Mouse (Mus musculus) B cell, adult 2 months (primary cell): Measurements from ENCODE around the gene Mapk1ip1.

Experiments
- DNase-seq, 2 experiments: peaks; one replicate each; pipeline ENCODE4 v3.0.0; 2022

Mapk1ip1 gene

DNA sequence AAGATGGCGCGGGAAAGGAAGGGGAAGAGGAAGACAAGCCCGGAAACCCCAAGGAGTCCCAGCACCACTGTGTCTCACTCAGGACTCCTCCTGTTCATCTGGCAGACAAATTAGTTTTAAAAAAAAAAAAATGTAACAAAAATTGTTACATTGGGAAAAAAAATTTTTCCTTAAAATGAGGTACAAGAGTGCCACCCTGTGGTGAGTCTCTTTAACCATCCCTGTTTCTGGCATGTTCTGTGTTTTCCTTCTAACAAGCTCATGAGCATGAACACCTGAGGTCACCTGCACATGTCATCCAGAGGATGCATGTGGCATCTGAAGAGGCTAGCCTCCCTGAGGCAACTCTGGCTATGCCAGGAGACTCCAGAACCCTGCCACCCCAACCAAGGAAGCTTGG is 11.0 kb downstream of the Mapk1ip1 start:
- no peak for DNase-seq

DNA sequence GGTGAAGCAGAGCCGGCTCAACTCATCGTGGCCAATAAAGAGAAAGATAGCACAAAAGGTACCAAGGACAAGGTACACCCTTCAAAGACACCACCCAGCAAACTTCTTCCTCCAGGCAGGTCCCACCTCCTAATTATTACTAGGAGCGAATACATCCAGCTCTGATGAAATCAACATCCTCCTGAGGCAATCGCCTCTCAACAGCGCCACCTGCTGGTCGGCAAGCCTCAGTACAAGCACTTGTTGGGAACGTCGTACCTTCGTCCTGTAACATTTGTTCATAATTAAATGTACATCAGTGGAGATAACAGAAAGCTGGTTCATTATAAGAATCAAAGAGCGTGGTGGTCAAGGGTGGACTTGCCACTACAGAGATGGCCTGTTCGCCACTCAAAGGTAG is 18.3 kb downstream of the Mapk1ip1 start:
- peak; percentile 73 to 76 for DNase-seq

DNA sequence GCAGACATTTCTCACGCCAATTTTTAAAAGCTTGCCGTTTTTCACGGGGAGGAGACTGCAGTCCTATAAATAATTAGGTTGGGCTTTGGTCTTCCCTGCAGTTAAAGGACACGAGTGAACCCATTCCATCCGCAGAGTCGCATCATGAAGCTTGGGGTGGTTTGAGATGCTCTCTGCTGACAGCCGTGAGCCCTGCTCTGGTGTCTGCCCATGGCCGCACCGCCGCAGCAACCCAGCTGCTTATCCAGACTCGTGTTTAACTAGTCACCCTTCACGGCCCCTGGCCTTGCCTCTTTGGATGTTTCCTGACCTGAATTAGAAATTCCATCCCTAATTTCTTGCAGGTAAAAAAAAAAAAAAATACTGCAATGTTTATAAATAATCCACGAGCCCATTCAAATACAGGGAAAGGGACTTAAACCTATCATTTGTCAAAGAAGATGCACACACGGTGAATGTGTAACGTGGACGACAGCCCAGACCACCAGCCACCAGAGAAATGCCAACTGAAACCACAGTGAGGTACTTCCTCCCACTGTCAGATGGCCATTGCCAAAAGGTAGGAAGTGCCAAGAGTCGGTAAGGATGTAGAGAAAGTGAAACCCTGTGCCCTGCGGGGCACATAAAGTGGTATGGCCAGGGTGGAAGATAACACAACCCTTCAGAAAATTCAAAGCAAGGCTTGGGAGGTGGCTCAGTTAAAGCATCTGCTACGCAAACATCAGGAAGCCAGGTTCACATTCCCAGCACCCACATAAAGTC is 20.9 kb downstream of the Mapk1ip1 start:
- DNase-seq = no peak

DNA sequence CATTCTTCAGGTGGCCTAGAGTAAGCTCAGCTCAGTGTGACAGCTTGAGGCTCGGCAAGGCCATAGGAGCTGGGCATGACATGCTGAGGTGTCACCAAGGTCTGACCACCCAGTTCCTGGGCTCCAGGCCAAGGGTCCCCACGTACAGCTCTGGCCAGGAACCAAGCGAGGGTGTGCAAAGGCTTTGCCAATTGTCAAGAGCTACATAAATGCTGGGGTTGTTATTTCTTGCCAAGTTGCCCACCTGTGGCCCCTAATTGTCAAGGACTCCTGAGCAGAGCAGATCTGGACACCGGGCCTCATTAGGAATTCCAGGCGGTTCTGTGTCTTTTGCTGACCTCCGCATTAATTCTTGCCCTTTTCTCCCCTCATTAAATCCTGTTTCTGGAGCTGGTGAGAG is 21.6 kb downstream of the Mapk1ip1 start:
- no peak for DNase-seq

DNA sequence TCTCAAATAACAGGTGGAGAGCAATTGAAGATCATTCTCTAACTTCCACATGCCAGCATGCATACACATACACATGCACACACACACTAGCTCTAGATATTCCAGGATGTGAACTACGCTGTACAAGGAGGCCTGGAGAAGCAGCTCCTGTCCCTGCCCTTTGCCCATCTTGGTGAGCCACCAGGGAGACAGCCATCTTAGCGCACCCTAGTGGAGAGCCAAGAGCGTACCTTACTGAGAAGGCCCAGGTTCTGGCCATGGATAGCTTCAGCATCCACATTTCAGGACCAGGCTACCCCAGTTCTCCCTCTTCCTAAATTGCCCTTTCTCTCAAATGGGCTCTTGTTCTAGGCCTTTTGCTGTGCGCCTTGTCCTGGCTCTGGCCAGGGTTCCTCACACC is 27.8 kb downstream of the Mapk1ip1 start:
- DNase-seq = no peak

DNA sequence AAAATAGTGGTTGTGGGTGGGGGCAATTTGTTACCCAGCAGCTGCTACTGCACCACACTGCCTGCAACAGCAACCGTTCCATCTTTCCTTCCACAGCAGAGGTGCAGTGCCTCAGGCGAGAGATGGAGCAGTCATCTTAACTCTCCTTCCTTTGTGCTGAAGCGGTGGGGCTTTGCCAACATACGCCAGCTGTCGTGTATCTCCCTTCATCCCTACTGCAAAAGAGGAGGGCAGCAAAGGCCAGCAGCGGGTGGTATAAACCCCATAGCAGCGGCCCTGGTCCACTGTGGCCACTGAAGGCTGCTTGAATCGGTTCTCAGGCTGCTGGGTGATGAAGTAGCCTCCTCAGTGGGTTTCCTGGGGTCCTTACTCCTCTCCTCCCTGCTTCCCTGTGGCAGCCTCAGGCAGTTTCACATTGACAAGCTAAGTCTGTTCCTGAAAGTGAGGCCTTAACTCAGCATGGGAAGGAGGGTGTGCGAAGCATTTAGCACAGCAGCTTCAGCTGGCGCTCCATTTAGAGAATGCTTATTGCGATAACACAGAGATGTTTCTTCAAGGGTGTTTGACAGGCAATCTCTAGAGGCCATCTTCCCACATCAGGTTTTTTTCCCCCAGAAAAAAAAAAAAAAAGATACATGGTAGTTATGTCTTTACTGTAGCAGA is 32.7 kb downstream of the Mapk1ip1 start:
- no peak for DNase-seq

DNA sequence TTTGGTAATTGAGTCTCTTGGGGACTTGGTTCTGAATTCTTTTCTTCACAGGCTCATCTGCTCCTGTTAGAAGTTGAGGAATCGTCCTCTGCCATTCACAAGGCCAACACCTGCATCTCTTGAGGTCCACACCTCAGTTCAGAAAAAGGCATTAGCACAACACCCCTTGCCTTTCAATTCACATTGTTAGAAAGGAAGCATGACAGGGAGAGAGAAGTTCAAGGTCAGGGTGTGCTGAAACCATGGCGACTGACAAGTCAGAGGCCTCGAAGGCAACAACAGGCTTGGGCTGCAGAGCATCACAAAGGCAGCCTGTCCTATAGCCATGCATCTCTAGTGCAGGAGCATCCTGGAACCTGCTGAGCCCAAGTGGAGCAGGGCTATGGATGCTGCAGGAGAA is 38.9 kb downstream of the Mapk1ip1 start:
- DNase-seq = no peak

DNA sequence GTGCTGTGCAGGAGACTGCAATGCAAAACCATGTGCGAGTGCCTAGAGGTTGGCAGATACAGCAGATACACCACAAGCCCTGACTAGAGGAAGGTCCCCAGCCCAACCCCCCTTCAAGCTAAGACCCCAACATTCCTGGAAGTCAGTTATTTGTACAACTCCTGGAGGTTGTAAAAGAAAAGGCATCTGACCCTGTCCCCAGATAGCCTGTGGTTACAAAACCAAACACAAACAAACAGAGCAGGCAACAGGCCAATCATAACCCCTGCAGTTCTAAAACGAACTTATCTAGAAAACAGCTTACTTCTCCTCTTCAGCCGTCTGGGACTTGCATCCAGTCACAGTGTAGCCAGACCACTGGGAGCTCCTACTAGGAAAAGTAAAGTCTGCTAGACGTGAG is 42.7 kb downstream of the Mapk1ip1 start:
- no peak for DNase-seq

DNA sequence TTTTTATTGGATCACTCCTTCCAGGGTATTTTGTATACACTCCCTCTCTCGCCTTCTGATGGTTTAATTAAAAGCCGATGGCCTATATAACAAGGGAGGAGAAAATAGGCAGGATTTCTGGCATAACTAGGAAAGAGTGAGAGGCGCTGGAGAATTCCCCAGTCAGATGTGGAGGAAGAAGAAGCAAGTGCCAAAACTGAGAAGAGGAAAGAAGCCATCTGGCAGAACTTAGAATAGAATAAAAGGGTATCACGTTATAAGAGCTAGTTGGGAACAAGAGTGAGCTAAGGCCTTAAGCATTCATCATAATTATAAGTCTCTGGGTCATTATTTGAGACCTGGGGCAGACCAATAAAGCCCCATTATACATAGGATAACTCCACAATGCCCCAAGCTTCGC is 58.0 kb downstream of the Mapk1ip1 start:
- DNase-seq = no peak
